Mouse (Mus musculus) C2C12 (cell line): ENCODE data around the gene Angptl3. TPM values are rescaled to one million over a fixed set of nuclear protein-coding genes. Genes with fewer than 3 reads are reported as not detected.

Experiments
- H3K27me3 ChIP-seq: one replicate; pipeline ENCODE4 v1.6.1; 2011; ENCODE audit not compliant: control insufficient read depth, insufficient read depth, insufficient read length
- H3K36me3 ChIP-seq: one replicate; pipeline ENCODE4 v1.6.1; 2011; ENCODE audit not compliant: control insufficient read depth, insufficient read depth
- H3K4me3 ChIP-seq: one replicate; pipeline ENCODE4 v1.5.1; 2011; ENCODE audit warnings: mild to moderate bottlenecking, control low read depth; ENCODE audit not compliant: poor library complexity, insufficient read depth, severe bottlenecking
- H3K79me2 ChIP-seq: one replicate; pipeline ENCODE4 v1.6.1; 2011; ENCODE audit not compliant: control insufficient read depth, insufficient read depth
- H3K79me3 ChIP-seq: one replicate; pipeline ENCODE4 v1.6.1; 2011; ENCODE audit warnings: low read depth, control low read depth
- H3ac ChIP-seq: one replicate; pipeline ENCODE3; 2011; ENCODE audit warnings: low read depth; ENCODE audit not compliant: control insufficient read depth, insufficient read length
- CEBPB ChIP-seq: IDR thresholded peaks from one replicate; pipeline ENCODE4 v1.6.1; 2011; ENCODE audit warnings: low read depth, mild to moderate bottlenecking, control low read depth, moderate library complexity
- CTCF ChIP-seq: IDR thresholded peaks from one replicate; pipeline ENCODE4 v1.5.1; 2011; ENCODE audit not compliant: control insufficient read depth, insufficient read depth, insufficient read length
- FOSL1 ChIP-seq: IDR thresholded peaks from one replicate; pipeline ENCODE4 v1.8.0; 2011; ENCODE audit warnings: mild to moderate bottlenecking, low read length; ENCODE audit not compliant: poor library complexity, insufficient read depth, severe bottlenecking
- MAX ChIP-seq: IDR thresholded peaks from one replicate; pipeline ENCODE4 v1.6.1; 2011; ENCODE audit warnings: mild to moderate bottlenecking, control low read depth
- MYOD1 ChIP-seq: IDR thresholded peaks from one replicate; pipeline ENCODE4 v1.6.1; 2011; ENCODE audit warnings: low read depth; ENCODE audit not compliant: control insufficient read depth, insufficient read length
- MYOG ChIP-seq: IDR thresholded peaks from one replicate; pipeline ENCODE4 v1.6.1; 2011; ENCODE audit not compliant: control insufficient read depth, insufficient read length; ENCODE audit errors: extremely low read depth
- USF1 ChIP-seq: IDR thresholded peaks from one replicate; pipeline ENCODE4 v1.6.1; 2011; ENCODE audit warnings: low read depth, mild to moderate bottlenecking, control low read depth, moderate library complexity
- polyA plus RNA-seq: library from polyadenylated mRNA; unstranded; fragments of >200 nt; fragmentation: generic; extraction: Trizol; gene quantifications from one replicate; pipeline ENCODE4 v1.2.1, GENCODE M21; 2012; ENCODE audit warnings: missing spikeins

Angptl3 gene
- polyA plus RNA-seq, 1 experiment, result 0.05 TPM

DNA sequence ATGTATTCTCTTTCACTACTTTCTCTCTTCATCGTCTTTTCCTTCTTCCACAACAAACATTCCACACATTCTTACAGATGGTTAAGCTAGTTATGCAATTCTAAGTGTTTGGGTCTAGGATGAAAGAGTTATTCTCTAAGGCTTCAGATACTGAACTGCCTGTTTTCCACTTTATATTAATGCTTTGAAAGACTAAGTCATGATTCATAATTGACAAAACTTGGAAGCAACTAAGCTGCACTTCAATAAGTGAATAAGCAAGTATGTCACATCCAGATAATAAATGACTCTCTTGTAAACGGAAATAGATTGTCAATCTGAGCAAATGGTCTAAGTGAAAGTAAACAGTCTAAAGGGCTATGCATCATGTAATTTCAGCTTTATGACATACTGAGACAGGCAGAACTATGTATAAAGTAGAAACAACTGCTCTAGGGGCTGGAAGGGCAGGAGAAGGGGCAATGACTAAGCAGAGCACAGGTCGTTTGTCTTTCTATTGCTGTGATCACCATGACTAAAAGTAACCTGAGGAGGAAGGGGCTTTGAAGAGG is 60.5 kb downstream of the Angptl3 start:
- H3ac ChIP-seq, result no peak overlapping the region
- no peak for TF ChIP-seq USF1
- TF ChIP-seq CEBPB, result peak; percentile 76
- no peaks in the 10 kb centered on the region for H3K27me3 ChIP-seq
- H3K36me3 ChIP-seq, result peaks cover 13% of the 10 kb centered on the region
- H3K79me2 ChIP-seq, result peaks cover 72% of the 10 kb centered on the region
- H3K79me3 ChIP-seq, result peaks cover 28% of the 10 kb centered on the region
- H3K4me3 ChIP-seq, result no peak overlapping the region

DNA sequence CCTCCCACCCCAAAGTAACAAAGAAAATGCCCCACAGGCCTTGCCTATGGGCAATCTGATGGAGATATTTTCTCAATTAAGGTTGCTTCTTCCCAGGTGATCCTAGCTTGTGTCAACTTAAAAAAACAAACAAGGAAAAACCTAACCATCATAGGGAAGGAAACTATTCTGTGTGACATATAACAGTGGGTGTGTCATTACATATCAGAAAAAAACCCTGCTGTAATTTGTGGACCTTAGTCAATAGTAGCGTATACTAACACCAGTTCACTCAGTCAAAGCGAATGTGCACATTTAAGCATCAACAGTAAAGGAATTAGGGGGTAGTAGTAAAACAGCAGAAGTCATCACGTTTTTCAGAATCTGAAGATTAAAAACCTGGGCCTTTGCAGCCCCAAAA is 61.0 kb downstream of the Angptl3 start:
- Histone ChIP-seq H3K4me3 (no peak overlapping the region), H3K36me3 (peaks cover 11% of the 10 kb centered on the region), H3K79me3 (peaks cover 27% of the 10 kb centered on the region), H3ac (no peak overlapping the region), H3K27me3 (no peaks in the 10 kb centered on the region), H3K79me2 (peaks cover 69% of the 10 kb centered on the region)
- no peak for TF ChIP-seq MYOD1
- TF ChIP-seq USF1, result no peak
- TF ChIP-seq FOSL1, result no peak
- no peak for TF ChIP-seq CEBPB
- no peak for TF ChIP-seq MAX
- TF ChIP-seq MYOG, result no peak
- no peak for TF ChIP-seq CTCF

Other genes with a start within 250 kb of the Angptl3 start
- gene Kank4, start 213.4 kb upstream of the Angptl3 start, polyA plus RNA-seq, result not detected
- not detected for gene I0C0044D17Rik, start 207.1 kb upstream of the Angptl3 start, polyA plus RNA-seq
- 28.6 TPM for gene Usp1, start 107.1 kb upstream of the Angptl3 start, polyA plus RNA-seq
- gene Dock7, start 90.0 kb downstream of the Angptl3 start, polyA plus RNA-seq, result 30.2 TPM
- 2.6 TPM for gene Atg4c, start 163.0 kb downstream of the Angptl3 start, polyA plus RNA-seq